Mouse (Mus musculus) heart, embryonic 16.5 days (tissue): ENCODE results near the gene Pou4f1. TPM values are rescaled to one million over a fixed set of nuclear protein-coding genes. Genes with fewer than 3 reads are reported as not detected.

Experiments used
- ATAC-seq: fragments of 200-750 bp; cut with Nextera tagmentation; replicated peaks from 2 replicates; pipeline ENCODE4 v1.8.0; 2017; ENCODE audit warnings: moderate number of reproducible peaks; ENCODE audit not compliant: insufficient read depth, low FRiP score; ENCODE audit errors: extremely low read depth
- H3K27ac ChIP-seq: fragments of 300-500 bp; sonication (generic); 2 replicates; pipeline ENCODE4 v1.5.1; 2014; ENCODE audit warnings: mild to moderate bottlenecking, low read length, control low read depth, moderate library complexity
- H3K27me3 ChIP-seq: fragments of 300-500 bp; sonication (generic); 2 replicates; pipeline ENCODE4 v1.6.1; 2014; ENCODE audit warnings: low read length, mixed read lengths; ENCODE audit not compliant: control insufficient read depth, insufficient read depth
- H3K36me3 ChIP-seq: fragments of 300-500 bp; sonication (generic); 2 replicates; pipeline ENCODE4 v1.6.1; 2014; ENCODE audit not compliant: control insufficient read depth, insufficient read depth
- H3K4me1 ChIP-seq: fragments of 300-500 bp; sonication (generic); 2 replicates; pipeline ENCODE4 v1.6.1; 2014; ENCODE audit warnings: low read length, mixed read lengths; ENCODE audit not compliant: control insufficient read depth, insufficient read depth
- H3K4me2 ChIP-seq: fragments of 300-500 bp; sonication (generic); 2 replicates; pipeline ENCODE4 v1.6.1; 2014; ENCODE audit warnings: low read depth, mild to moderate bottlenecking, control low read depth, low read length
- H3K4me3 ChIP-seq: fragments of 300-500 bp; sonication (generic); 2 replicates; pipeline ENCODE4 v1.5.1; 2014; ENCODE audit warnings: mild to moderate bottlenecking, control low read depth, low read length
- H3K9ac ChIP-seq: fragments of 300-500 bp; sonication (generic); 2 replicates; pipeline ENCODE4 v1.6.1; 2014; ENCODE audit warnings: low read length, control low read depth
- H3K9me3 ChIP-seq: fragments of 300-500 bp; sonication (generic); replicated peaks from 2 replicates; pipeline ENCODE4 v1.6.1; 2016; ENCODE audit warnings: low read length; ENCODE audit not compliant: control insufficient read depth
- WGBS: fragments of 180-500 bp; shearing (Covaris S2); extraction: QIAGEN DNeasy Blood & Tissue Kit; methylation state at CpG from one replicate; pipeline ENCODE4 v1.1.7; 2014; 5-methylcytosine and 5-hydroxymethylcytosine counted together
- polyA plus RNA-seq: library from polyadenylated mRNA; unstranded; fragments of >200 nt; fragmentation: Nextera tagmentation; extraction: Ambion mirVana; gene quantifications from 2 replicates; pipeline ENCODE4 v1.2.1, GENCODE M21; 2015

Pou4f1 gene
- polyA plus RNA-seq, 1 experiment from 2014 or later, result 0.28 TPM

- Histone ChIP-seq H3K27me3 (peaks cover 90% of the 10 kb centered on the region), H3K4me1 (peaks cover 21% of the 10 kb centered on the region), H3K4me2 (peak overlapping the region; percentile 23; the same call in 1 of the 2 replicates), H3K36me3 (no peaks in the 10 kb centered on the region), H3K27ac (no peak overlapping the region), H3K9me3 (no peaks in the 10 kb centered on the region), H3K4me3 (peak overlapping the region; percentile 59), H3K9ac (no peak overlapping the region)
- 1% methylated on average over 41 of the region's 43 CpGs for WGBS
- ATAC-seq, result no peak
These were observed 1.2 kb downstream of the Pou4f1 start for GRCm38 (mm10) chr14:104466557-104466956.

GRCm38 (mm10) chr14:104465483-104466235 is 2.1 kb downstream of the Pou4f1 start:
- no peaks in the 10 kb centered on the region for H3K36me3 ChIP-seq
- no peak for ATAC-seq
- H3K4me2 ChIP-seq, result peak overlapping the region; percentile 52
- H3K9me3 ChIP-seq, result no peaks in the 10 kb centered on the region
- peak overlapping the region; percentile 59 for H3K4me3 ChIP-seq
- peaks cover 21% of the 10 kb centered on the region for H3K4me1 ChIP-seq
- under 1% methylated on average over 64 of the region's 64 CpGs for WGBS
- no peak overlapping the region for H3K27ac ChIP-seq
- H3K27me3 ChIP-seq, result peaks cover 90% of the 10 kb centered on the region
- no peak overlapping the region for H3K9ac ChIP-seq

GRCm38 (mm10) chr14:104464841-104465240 is 3.0 kb downstream of the Pou4f1 start:
- 8% methylated on average over 5 of the region's 5 CpGs for WGBS
- no peak overlapping the region for H3K27ac ChIP-seq
- no peaks in the 10 kb centered on the region for H3K9me3 ChIP-seq
- H3K9ac ChIP-seq, result no peak overlapping the region
- ATAC-seq, result no peak
- peaks cover 88% of the 10 kb centered on the region for H3K27me3 ChIP-seq
- H3K4me2 ChIP-seq, result no peak overlapping the region
- H3K4me3 ChIP-seq, result no peak overlapping the region
- no peaks in the 10 kb centered on the region for H3K36me3 ChIP-seq
- peaks cover 21% of the 10 kb centered on the region for H3K4me1 ChIP-seq

GRCm38 (mm10) chr14:104463631-104464250 is 4.1 kb downstream of the Pou4f1 start:
- no peak overlapping the region for H3K27ac ChIP-seq
- no peak for ATAC-seq
- WGBS, result 11% methylated on average over 5 of the region's 5 CpGs
- H3K4me2 ChIP-seq, result no peak overlapping the region
- H3K9ac ChIP-seq, result no peak overlapping the region
- H3K9me3 ChIP-seq, result no peaks in the 10 kb centered on the region
- peaks cover 21% of the 10 kb centered on the region for H3K4me1 ChIP-seq
- no peak overlapping the region for H3K4me3 ChIP-seq
- H3K36me3 ChIP-seq, result no peaks in the 10 kb centered on the region
- H3K27me3 ChIP-seq, result peaks cover 88% of the 10 kb centered on the region

GRCm38 (mm10) chr14:104461286-104462240 is 6.2 kb downstream of the Pou4f1 start:
- Histone ChIP-seq H3K4me1 (peaks cover 9% of the 10 kb centered on the region), H3K36me3 (no peaks in the 10 kb centered on the region), H3K9ac (no peak overlapping the region), H3K9me3 (no peaks in the 10 kb centered on the region), H3K4me3 (no peak overlapping the region), H3K27ac (no peak overlapping the region), H3K27me3 (peaks cover 85% of the 10 kb centered on the region), H3K4me2 (no peak overlapping the region)
- no peak for ATAC-seq
- 2% methylated on average over 10 of the region's 10 CpGs for WGBS

GRCm38 (mm10) chr14:104460325-104461285 is 7.2 kb downstream of the Pou4f1 start:
- H3K4me3 ChIP-seq, result peak overlapping the region; percentile 8; the same call in 1 of the 2 replicates
- 2% methylated on average over 59 of the region's 59 CpGs for WGBS
- H3K27ac ChIP-seq, result no peak overlapping the region
- no peak overlapping the region for H3K9ac ChIP-seq
- H3K9me3 ChIP-seq, result no peaks in the 10 kb centered on the region
- peak; percentile 55; the same call in 1 of the 2 replicates for ATAC-seq
- peak overlapping the region; percentile 18 for H3K4me2 ChIP-seq
- H3K27me3 ChIP-seq, result peaks cover 78% of the 10 kb centered on the region
- no peaks in the 10 kb centered on the region for H3K36me3 ChIP-seq
- peaks cover 2% of the 10 kb centered on the region; the same call in 1 of the 2 replicates for H3K4me1 ChIP-seq

- H3K4me2 ChIP-seq, result no peak overlapping the region
- H3K4me3 ChIP-seq, result no peak overlapping the region
- no peak overlapping the region for H3K9ac ChIP-seq
- no peaks in the 10 kb centered on the region for H3K36me3 ChIP-seq
- H3K4me1 ChIP-seq, result no peaks in the 10 kb centered on the region; the same call in 1 of the 2 replicates
- no peaks in the 10 kb centered on the region for H3K9me3 ChIP-seq
- peaks cover 74% of the 10 kb centered on the region for H3K27me3 ChIP-seq
- ATAC-seq, result no peak
- under 1% methylated on average over 25 of the region's 25 CpGs for WGBS
- H3K27ac ChIP-seq, result no peak overlapping the region
These were observed 8.2 kb downstream of the Pou4f1 start for GRCm38 (mm10) chr14:104459513-104460111.
